Mouse (Mus musculus): Measurements from ENCODE around the gene Mettl7a2. TPM values are rescaled to one million over a fixed set of nuclear protein-coding genes. Genes with fewer than 3 reads are reported as not detected.
"Not testable (repeated sequence)": the region's sequence is repeated elsewhere in the genome, so short reads cannot be mapped to it uniquely, and the experiment has no call there.

Gene Mettl7a2
- polyA plus RNA-seq (2012; rRNA removed) = not detected in 2 replicates

- Histone ChIP-seq H3K4me3 (ENCODE audit: insufficient read depth, low read length) (no peak within 1 kb of the TSS), H3K27ac (ENCODE audit: insufficient read depth, low read length) (no peak within 1 kb of the TSS), H3K4me1 (ENCODE audit: control insufficient read depth, insufficient read depth, low read length) (no peaks in the 10 kb centered on the region)
- TF ChIP-seq POLR2A (IDR thresholded peaks at IDR 0.05; ENCODE audit: extremely low read depth, insufficient read depth, low read length) = no peak
- no peak for TF ChIP-seq CTCF (IDR thresholded peaks at IDR 0.05; ENCODE audit: extremely low read depth, insufficient read depth, low read length)
Measured at GRCm38 (mm10) chr15:100352711-100353250, at the start of gene Mettl7a2, which contains the start of gene Methig1. Gene Mettl7a2 (plus strand): TSS chr15:100353200. Gene Methig1 (plus strand): TSS chr15:100353149.

- Histone ChIP-seq H3K4me3 (ENCODE audit: insufficient read depth, low read length) (peak overlapping the region; percentile 63; the same call in 1 of the 2 replicates), H3K4me1 (ENCODE audit: control insufficient read depth, insufficient read depth, low read length) (peaks cover 1% of the 10 kb centered on the region; the same call in 1 of the 2 replicates), H3K27ac (ENCODE audit: insufficient read depth, low read length) (peak overlapping the region; percentile 92)
- TF ChIP-seq CTCF (IDR thresholded peaks at IDR 0.05; ENCODE audit: extremely low read depth, insufficient read depth, low read length) (no peak), POLR2A (IDR thresholded peaks at IDR 0.05; ENCODE audit: extremely low read depth, insufficient read depth, low read length) (no peak)
Measured at GRCm38 (mm10) chr15:100303428-100304018, 49.5 kb upstream of the Mettl7a2 start.

GRCm38 (mm10) chr15:100304019-100304991 is 48.7 kb upstream of the Mettl7a2 start, which contains the start of gene Mettl7a1:
Gene Mettl7a1 (plus strand): TSS chr15:100304140.
- H3K4me3 ChIP-seq (ENCODE audit: insufficient read depth, low read length) = peak within 1 kb of the TSS; percentile 63
- TF ChIP-seq POLR2A (IDR thresholded peaks at IDR 0.05; ENCODE audit: extremely low read depth, insufficient read depth, low read length) (peak; percentile 97), CTCF (IDR thresholded peaks at IDR 0.05; ENCODE audit: extremely low read depth, insufficient read depth, low read length) (no peak)
- peak within 1 kb of the TSS; percentile 92 for H3K27ac ChIP-seq (ENCODE audit: insufficient read depth, low read length)
- peaks cover 1% of the 10 kb centered on the region; the same call in 1 of the 2 replicates for H3K4me1 ChIP-seq (ENCODE audit: control insufficient read depth, insufficient read depth, low read length)

GRCm38 (mm10) chr15:100306201-100306600 is 46.8 kb upstream of the Mettl7a2 start:
- no peak overlapping the region for H3K27ac ChIP-seq (ENCODE audit: insufficient read depth, low read length)
- no peak overlapping the region; the same call in 1 of the 2 replicates for H3K4me3 ChIP-seq (ENCODE audit: insufficient read depth, low read length)
- H3K4me1 ChIP-seq (ENCODE audit: control insufficient read depth, insufficient read depth, low read length) = peaks cover 1% of the 10 kb centered on the region; the same call in 1 of the 2 replicates
- no peak for TF ChIP-seq CTCF (IDR thresholded peaks at IDR 0.05; ENCODE audit: extremely low read depth, insufficient read depth, low read length)
- no peak for TF ChIP-seq POLR2A (IDR thresholded peaks at IDR 0.05; ENCODE audit: extremely low read depth, insufficient read depth, low read length)

GRCm38 (mm10) chr15:100307438-100308096 is 45.4 kb upstream of the Mettl7a2 start:
- H3K4me1 ChIP-seq (ENCODE audit: control insufficient read depth, insufficient read depth, low read length); H3K27ac ChIP-seq (ENCODE audit: insufficient read depth, low read length): not testable (repeated sequence)
- TF ChIP-seq CTCF (IDR thresholded peaks at IDR 0.05; ENCODE audit: extremely low read depth, insufficient read depth, low read length) = peak; percentile 27; the same call in 1 of the 2 replicates

GRCm38 (mm10) chr15:100312346-100312745 is 40.7 kb upstream of the Mettl7a2 start:
- H3K4me3 ChIP-seq (ENCODE audit: insufficient read depth, low read length) = no peak overlapping the region

More at GRCm38 (mm10) chr15:100307438-100308096, 45.4 kb upstream of the Mettl7a2 start:
- not testable (repeated sequence) for H3K4me3 ChIP-seq (ENCODE audit: insufficient read depth, low read length)

DNA sequence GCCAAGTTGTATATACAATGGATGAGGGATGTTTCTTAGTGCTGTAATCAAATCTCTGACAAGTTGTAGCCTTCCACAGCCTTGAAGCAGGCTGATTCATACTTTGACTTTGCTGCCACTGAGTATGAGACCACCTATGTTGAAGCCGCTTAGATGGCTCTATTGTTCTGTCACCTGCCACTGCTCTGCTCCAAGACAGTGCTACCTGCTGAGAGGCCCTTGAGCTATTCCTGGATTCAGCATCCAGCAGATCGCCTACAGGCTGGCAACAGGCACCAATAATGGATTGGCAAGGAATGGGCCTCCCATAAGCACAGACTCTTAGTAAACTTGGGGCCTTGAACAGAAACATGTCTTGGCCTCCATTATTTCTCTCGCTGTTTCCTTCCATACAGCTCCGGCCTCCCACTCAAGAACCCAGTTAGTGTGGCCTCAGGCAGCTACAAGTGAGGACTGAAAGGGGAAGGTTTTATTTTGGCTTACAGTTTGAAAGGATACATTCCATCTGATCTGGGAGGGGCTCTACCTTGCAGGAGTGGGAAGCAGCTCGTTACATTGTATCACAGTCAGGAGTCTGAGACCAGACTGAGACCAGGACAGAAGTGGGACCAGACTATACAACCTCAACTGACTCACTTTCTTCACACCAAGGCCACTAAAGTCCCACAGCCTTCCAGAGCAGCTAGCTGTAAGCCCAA is 38.4 kb upstream of the Mettl7a2 start:
- Histone ChIP-seq H3K4me3 (ENCODE audit: insufficient read depth, low read length) (no peak overlapping the region), H3K4me1 (ENCODE audit: control insufficient read depth, insufficient read depth, low read length) (peaks cover 2% of the 10 kb centered on the region; the same call in 1 of the 2 replicates)
- no peak for TF ChIP-seq POLR2A (IDR thresholded peaks at IDR 0.05; ENCODE audit: extremely low read depth, insufficient read depth, low read length)
- no peak for TF ChIP-seq CTCF (IDR thresholded peaks at IDR 0.05; ENCODE audit: extremely low read depth, insufficient read depth, low read length)

More at GRCm38 (mm10) chr15:100312346-100312745, 40.7 kb upstream of the Mettl7a2 start:
- Histone ChIP-seq H3K4me1 (ENCODE audit: control insufficient read depth, insufficient read depth, low read length) (peaks cover 2% of the 10 kb centered on the region; the same call in 1 of the 2 replicates), H3K27ac (ENCODE audit: insufficient read depth, low read length) (peak overlapping the region; percentile 53; the same call in 1 of the 2 replicates)
- TF ChIP-seq CTCF (IDR thresholded peaks at IDR 0.05; ENCODE audit: extremely low read depth, insufficient read depth, low read length) = no peak
- TF ChIP-seq POLR2A (IDR thresholded peaks at IDR 0.05; ENCODE audit: extremely low read depth, insufficient read depth, low read length) = no peak

DNA sequence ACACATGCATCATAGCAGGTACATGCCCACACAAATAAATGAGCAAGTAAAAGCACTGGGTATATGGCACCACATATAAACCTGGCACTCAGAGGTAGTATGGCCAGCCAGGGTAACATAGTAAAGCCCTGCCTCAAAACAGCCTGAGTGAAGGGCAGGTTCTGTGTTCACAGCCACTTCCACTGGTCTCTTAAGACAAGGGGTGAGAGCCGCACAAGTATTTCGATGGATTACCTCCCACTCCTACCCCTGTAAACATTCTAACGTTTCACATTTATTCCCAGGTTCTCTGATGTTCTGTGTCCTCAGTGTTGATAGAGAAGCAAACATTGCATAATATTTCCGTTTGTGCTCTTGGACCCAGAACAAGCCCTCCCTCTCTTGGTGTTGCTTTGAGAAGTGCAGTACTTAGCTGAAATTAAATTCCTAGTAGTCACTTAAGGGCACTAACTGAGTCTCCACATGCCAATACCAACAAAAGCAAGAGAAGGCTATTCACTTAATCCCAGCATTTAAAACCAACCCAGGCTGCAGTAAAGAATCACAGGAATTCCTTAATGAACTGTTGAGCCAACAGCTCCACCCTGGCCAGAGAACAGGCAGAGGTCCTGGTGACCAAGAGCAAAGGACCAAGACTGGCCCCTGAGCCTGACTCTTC is 34.9 kb upstream of the Mettl7a2 start:
- not testable (repeated sequence) for H3K4me3 ChIP-seq (ENCODE audit: insufficient read depth, low read length); H3K4me1 ChIP-seq (ENCODE audit: control insufficient read depth, insufficient read depth, low read length); H3K27ac ChIP-seq (ENCODE audit: insufficient read depth, low read length)

More for the DNA sequence above, 38.4 kb upstream of the Mettl7a2 start:
- no peak overlapping the region for H3K27ac ChIP-seq (ENCODE audit: insufficient read depth, low read length)
